In the genomic region with DNA sequence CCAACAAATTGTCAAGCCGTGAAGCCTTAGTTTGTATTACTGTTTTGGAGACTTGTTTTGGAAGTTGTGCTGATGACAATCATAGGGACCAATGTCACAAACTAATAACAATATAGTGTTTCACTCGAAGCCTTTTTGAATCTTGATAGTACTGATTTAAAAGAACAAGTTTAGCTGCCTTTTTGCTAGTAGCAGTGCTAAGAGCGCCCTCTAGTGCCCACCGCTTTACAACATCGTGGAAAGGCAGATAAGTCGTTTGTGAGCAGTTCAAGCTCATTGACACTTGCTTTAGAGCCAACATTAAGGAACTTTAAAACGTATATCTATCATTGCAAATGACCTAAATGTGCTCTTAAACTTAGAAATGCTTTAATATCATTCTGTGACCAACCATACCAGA, we compare ENCODE assay signal across 9 mouse cellular contexts.
DNase-seq lines count a peak whose midpoint lies in the region; ATAC-seq and TF ChIP-seq lines count a peak whose summit lies in the region.
"Had no signal": no experiment of that assay in that cellular context is flagged by ENCODE, and none has a peak within 500 bp of the region (broad histone marks: within the 10 kb centered on the region; RNA-seq: fewer than 3 reads in every experiment).

No protein-coding gene starts in this region.

- intact Hi-C loops in gastrocnemius, adult 2 months (cut with DNase I) = loop anchor here (5.0 to 10.0 kb wide), 2 partner anchors 91 to 1352 kb away; no protein-coding TSS in a partner anchor

- no peaks in the 10 kb centered on the region for H3K4me1 ChIP-seq in lung, embryonic 16.5 days (replicated peaks; ENCODE audit: control insufficient read depth, insufficient read depth, low read length)

- no peak overlapping the region for H3K4me3 ChIP-seq in C2C12 (ENCODE audit: insufficient read depth, poor library complexity, severe bottlenecking)
- H3K4me3 ChIP-seq in gastrocnemius, adult 2 months = 0 out of 2 replicates have a peak overlapping the region, but pooled peaks have one; percentile 1
- no peak overlapping the region for H3K4me3 ChIP-seq in lung, embryonic 16.5 days (ENCODE audit: low read length)

- H3K79me3 ChIP-seq in C2C12 (ENCODE audit: low read depth) = no peaks in the 10 kb centered on the region

- CTCF ChIA-PET in Patski (lab: Charles Lee) = interaction anchor here (1.0 to 2.1 kb wide), 4 partner anchors 9 to 21 kb away, joined by 3 to 6 read pairs (median 4); no protein-coding TSS in a partner anchor

- H3K4me2 ChIP-seq in lung, embryonic 16.5 days (ENCODE audit: low read depth, low read length) = peak overlapping the region; percentile 30

- no peak overlapping the region for H3ac ChIP-seq in C2C12 (ENCODE audit: control insufficient read depth, insufficient read length, low read depth)

- no peaks in the 10 kb centered on the region for H3K36me3 ChIP-seq in C2C12 (ENCODE audit: control insufficient read depth, insufficient read depth)
- H3K36me3 ChIP-seq in lung, embryonic 16.5 days (ENCODE audit: control insufficient read depth, insufficient read depth, low read length) = no peaks in the 10 kb centered on the region

- no peaks in the 10 kb centered on the region for H3K79me2 ChIP-seq in C2C12 (ENCODE audit: control insufficient read depth, insufficient read depth)

- DNase-seq in Patski (ENCODE audit: low read depth, low spot score) = peak; percentile 7
- DNase-seq in cerebellum, postnatal 36 days = peak; percentile 66 to 74
- DNase-seq in gastrocnemius, adult 2 months = peak; percentile 69
- DNase-seq in kidney, postnatal 4 days = peak; percentile 92 to 94
- DNase-seq in right cerebral cortex, adult 18-20 months = peak; percentile 83

- in situ Hi-C loops in Patski (cut with MboI; ENCODE audit: low pct_unique_long_range_greater_than_20kb) = loop anchor here (10.0 to 25.0 kb wide), 2 partner anchors 1142 to 1349 kb away; no protein-coding TSS in a partner anchor

- 12% methylated on average over 7 of the region's 7 CpGs for WGBS in lung, embryonic 16.5 days

- H3K9me3 ChIP-seq in lung, embryonic 16.5 days (ENCODE audit: control insufficient read depth, low read length) = no peaks in the 10 kb centered on the region

- no peak for ATAC-seq in Patski
- no peak for ATAC-seq in lung, embryonic 16.5 days (ENCODE audit: low read depth)
- no peak for ATAC-seq in inflammation-experienced regulatory T-cells, adult 6 months

- POLR2A ChIA-PET in Patski (lab: Charles Lee) = no interaction called here

- no peak overlapping the region for H3K9ac ChIP-seq in lung, embryonic 16.5 days (ENCODE audit: low read length)

- H3K27ac ChIP-seq in gastrocnemius, adult 2 months = no peak overlapping the region
- H3K27ac ChIP-seq in lung, embryonic 16.5 days (ENCODE audit: low read length) = no peak overlapping the region
- H3K27ac ChIP-seq: macrophage had no signal

- H3K27me3 ChIP-seq in C2C12 (ENCODE audit: control insufficient read depth, insufficient read depth, insufficient read length) = no peaks in the 10 kb centered on the region
- H3K27me3 ChIP-seq in Patski = peaks cover 68% of the 10 kb centered on the region
- no peaks in the 10 kb centered on the region for H3K27me3 ChIP-seq in lung, embryonic 16.5 days (ENCODE audit: control insufficient read depth, insufficient read depth, low read depth, low read length)

- TF ChIP-seq CTCF in C2C12 (IDR thresholded peaks at IDR 0.05; ENCODE audit: control insufficient read depth, insufficient read depth, insufficient read length) (peak; percentile 56), Patski (IDR thresholded peaks at IDR 0.05) (peak; percentile 87)
- TF ChIP-seq CTCF in gastrocnemius, adult 2 months (IDR thresholded peaks at IDR 0.05) = peak; percentile 86

TF ChIP-seq in C2C12, 6 proteins besides CTCF, POLR2A, EP300 and RAD21:
- TF ChIP-seq MAX (IDR thresholded peaks at IDR 0.05) (no peak), FOSL1 (IDR thresholded peaks at IDR 0.05; ENCODE audit: insufficient read depth, low read length, poor library complexity, severe bottlenecking) (no peak), USF1 (IDR thresholded peaks at IDR 0.05; ENCODE audit: low read depth) (no peak), MYOG (IDR thresholded peaks at IDR 0.05; ENCODE audit: control insufficient read depth, extremely low read depth, insufficient read length) (no peak), CEBPB (IDR thresholded peaks at IDR 0.05; ENCODE audit: low read depth) (no peak), MYOD1 (IDR thresholded peaks at IDR 0.05; ENCODE audit: control insufficient read depth, insufficient read length, low read depth) (no peak)

Comparison
In these comparisons a context has a peak if more than half of its experiments do, and no peak if none do; other contexts are left out.
1. DNase-seq: peak in every context shown above with its lines; median percentile 93 in kidney, postnatal 4 days; 83 in right cerebral cortex, adult 18-20 months; 70 in cerebellum, postnatal 36 days; 69 in gastrocnemius, adult 2 months; 7 in Patski.